Mouse (Mus musculus) lung, adult 18-20 months (tissue): ENCODE data around the gene Gm2310.
A peak's percentile ranks its signal among the peaks of the same experiment; 100 is the strongest.
"Not testable (repeated sequence)": the region's sequence is repeated elsewhere in the genome, so short reads cannot be mapped to it uniquely, and the experiment has no call there.

Experiments used
- DNase-seq, 2 experiments: peaks; one replicate each; pipeline ENCODE4 v3.0.0; 2022; ENCODE audit warnings: mixed read lengths in 2 of 2

The Gm2310 gene

DNA sequence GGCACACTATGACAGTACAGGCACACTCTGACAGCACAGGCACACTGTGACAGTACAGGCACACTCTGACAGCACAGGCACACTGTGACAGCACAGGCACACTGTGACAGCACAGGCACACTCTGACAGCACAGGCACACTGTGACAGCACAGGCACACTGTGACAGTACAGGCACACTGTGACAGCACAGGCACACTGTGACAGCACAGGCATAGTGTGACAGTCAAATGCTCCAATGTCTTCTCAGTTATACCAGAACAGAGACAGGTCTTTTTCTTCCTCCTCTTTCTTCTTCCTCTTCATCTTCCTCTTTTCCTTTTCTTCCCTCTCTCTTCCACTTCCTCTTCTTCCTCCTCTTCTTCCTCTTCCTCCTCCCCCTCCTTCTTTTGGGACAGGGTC lies at the start of gene Gm2310:
Gm2310 (minus strand) TSS at position 101 of the 400 bp plus-strand sequence.
- not testable (repeated sequence) for DNase-seq

DNA sequence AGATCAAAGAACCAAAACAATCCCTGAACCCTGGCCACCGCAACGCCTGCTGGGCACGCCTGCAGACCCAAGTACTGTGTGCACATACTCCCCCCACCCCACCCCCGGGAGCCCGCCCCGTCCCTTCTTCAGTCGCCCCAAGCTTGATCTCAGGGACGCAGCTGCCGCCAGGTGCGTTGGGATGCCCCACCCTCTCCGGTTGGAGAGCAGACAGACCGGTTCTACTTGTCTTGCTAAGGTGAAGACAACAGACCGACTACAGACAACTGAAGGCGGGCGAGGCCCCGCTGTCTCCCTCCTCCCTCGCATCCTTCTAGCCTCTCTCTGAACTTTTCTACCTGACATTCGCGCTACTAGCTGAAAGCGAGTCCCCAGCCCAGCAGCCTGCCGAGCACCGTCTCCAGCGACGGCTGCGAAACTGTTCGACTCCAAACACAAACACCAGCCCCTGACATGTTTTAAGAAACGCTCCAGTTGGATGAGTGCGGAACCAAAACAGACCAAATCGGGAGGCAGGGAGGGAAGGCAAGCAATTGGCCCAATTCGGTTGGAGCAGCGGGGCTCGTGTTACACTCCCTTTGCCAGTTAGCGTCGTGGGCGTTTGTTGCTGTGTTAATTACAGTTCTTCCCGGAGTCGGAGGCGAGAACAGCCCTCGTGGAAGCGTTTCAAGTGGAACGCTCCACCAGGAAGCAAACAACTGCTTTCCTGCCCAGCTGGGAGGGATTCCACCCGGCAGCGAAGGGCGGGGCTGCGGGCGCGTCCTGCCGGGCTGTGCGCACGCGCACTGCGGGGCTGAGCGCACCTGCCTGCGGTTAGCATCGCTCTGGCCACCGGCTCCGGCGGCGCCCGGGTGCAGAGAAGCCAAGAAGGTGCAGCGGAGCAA lies 49.1 kb upstream of the Gm2310 start:
- peak; percentile 91 to 94 for DNase-seq

DNA sequence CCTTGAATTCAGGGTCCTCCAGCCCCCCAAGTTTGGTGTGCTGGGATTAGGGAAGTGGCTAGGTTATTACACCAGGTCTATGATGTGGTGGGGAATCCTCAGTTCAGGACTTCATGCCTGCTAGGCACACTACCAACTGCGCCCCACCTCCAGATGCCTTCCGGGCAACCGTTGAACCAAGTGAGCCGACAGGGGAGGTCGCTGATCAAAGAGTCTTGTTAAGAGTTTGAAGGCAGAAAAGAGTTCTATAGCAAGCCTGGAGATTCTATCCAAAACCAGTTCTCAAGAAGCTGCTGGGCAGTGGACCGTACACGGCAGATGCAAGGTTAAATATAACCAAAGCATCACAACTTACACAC lies 48.5 kb upstream of the Gm2310 start:
- DNase-seq: no peak

DNA sequence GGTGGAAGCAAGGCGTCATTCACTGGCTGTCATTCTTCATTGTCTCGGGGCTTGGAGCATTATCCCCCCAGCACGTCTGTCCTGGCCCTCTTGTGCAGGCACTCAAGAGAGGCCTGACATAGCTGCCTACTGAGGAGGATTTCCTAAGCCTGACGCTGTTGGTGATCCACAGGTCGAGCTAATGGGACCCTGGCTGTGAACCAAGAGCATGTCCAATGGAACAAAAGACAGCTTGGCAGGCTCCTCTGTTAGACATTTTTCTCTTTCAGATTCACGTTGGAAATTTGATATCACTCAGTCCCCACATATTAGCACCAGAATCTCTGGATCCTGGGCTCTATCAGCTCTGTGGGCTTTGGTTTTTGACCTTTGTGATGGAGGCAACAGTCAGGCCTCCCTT lies 45.7 kb upstream of the Gm2310 start:
- DNase-seq: no peak

DNA sequence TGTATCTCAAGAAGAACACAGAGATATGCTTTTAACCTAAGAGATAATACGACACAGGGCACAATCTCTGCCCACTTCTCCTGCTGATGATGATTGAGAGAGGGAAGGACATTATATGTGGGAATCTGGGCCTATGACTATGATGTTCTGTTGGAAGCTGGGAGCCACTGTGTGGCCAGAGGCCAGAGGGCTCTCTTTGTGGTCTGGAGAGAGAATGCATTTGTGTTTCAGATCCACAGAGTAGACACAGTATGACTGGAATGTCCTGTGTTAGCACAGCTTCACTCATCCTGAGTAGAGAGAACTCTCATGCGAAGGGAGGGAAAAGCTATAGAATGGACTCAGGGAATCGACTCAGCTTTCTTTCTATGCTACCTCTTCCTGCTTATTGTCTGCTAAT lies 44.6 kb upstream of the Gm2310 start:
- DNase-seq: no peak

DNA sequence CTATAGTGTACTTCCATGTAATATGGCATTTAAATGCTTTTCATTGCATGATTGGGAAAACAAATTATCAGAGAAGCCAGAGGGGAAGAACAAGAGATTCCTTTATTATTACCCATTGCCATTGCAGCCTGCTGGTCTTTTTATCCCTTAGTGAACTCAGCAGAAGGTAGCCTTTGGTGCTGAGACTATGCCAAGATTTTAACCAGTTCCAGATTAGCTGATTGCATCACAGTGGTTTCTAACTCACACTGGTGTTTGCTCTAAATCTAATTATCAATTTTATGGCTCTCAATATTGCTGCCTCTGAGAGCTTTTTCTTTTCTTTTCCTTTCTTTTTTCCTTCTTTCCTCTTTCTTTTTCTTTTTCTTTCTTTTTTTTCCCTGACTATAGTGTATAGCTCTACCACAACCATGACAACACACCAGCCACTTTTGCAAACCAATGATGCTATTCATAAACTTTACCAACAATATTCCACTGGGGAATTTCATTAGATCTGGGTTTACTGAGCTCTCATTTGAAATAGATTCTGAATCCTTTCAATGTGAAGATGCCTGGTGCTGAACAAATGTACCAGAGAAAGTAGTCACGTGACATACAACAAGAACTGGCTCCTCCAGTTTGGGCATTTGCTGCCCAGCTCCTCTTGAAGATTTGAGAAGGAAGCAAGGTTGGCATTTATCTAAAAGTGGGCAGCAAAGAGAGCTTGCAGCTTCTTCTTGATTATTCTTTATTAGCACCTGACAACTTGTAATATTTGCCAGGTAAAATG lies 43.9 kb upstream of the Gm2310 start:
- no peak for DNase-seq

DNA sequence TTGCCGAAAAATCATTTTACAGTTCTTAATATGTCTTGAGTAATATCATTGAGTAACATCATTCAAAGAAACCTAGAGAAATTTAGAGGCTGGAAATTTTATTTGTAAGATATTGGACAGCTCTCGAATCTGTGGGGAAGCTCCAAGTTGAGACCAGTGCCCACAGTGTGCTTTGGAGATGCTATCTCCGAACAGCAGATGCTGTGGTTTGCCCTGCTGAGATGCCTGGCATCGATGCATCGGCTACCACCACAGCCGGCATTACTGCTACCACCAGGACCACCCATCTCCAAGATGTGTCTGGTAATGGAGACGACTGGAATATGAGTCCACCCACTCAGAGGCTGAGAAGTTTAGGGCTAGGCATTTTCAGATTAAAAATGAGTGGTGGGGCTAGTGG lies 43.0 kb upstream of the Gm2310 start:
- DNase-seq: no peak

DNA sequence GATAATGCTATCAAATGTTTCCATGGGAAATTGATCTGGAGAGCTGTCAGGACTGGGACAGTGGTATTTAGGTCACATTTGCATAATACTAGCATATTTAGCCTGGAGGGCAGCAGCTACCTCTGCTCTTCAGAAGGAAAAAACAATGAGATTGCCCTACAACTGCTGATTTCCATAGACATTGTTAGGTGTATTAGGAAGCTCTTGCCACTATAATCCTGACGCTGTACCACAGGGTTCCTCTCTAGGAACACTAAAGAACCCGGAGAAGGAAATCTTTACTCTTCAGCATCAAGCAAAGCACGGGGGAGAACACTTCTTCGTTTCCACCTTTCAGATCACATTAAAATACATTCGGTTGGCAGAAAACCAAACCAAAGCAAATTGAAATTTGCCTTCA lies 11.4 kb upstream of the Gm2310 start:
- no peak for DNase-seq

DNA sequence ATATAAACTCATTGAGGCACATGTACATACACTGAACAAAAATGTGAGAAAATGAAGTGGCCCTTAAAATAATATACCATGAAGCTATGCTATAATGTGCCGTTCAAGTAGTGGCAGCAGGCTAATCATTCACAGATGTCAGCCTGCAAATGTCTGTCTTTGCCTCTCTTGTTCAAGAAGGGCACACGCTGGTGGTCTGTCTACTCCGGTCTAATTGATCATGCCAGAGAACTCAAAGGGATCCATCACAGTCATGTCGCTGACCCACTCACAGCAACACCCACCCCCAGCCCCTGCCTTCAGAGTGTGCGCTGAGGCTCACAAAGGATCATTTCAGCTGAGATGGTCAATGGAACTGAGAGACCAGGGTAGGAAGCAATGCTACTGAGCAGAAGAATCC lies 6.8 kb downstream of the Gm2310 start:
- no peak for DNase-seq

DNA sequence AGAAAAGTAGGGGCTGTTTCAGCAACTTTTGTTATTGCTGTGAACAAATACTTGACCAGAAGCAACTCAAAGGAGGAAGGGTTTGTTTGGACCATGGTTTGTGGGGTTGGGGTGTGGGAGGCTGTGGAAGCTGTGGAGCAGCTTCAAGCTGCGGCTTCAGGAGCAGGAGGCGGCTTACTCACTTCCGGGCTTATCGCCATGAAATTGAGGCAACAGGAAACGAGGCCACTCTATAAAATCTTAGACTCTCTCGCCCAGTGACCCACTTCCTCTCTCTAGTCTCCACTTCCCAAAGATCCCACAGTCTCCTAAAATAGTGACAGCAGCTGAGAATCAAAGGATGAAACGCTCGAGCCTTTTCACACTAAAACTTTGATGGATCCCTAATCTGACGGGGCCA lies 7.9 kb downstream of the Gm2310 start:
- peak; percentile 35 to 42 for DNase-seq

DNA sequence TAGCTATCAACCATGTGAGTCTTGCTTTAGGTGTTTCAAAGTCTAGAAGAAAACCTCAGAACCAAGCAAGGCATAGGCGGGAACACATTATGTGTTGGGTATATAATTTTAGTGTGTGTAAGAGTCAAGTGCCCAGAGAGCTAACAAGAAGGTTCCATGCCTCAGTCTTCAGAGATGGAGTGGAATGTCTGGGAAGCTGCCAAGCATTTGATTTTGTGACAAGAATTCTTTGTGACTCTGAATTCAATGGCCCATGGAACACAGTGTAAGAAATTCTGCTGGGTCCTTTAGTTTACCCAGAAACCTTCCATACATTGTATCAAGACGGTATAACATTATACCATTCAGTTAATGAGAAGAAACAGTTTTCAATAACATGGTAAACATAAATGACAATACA lies 17.3 kb downstream of the Gm2310 start:
- DNase-seq: no peak

DNA sequence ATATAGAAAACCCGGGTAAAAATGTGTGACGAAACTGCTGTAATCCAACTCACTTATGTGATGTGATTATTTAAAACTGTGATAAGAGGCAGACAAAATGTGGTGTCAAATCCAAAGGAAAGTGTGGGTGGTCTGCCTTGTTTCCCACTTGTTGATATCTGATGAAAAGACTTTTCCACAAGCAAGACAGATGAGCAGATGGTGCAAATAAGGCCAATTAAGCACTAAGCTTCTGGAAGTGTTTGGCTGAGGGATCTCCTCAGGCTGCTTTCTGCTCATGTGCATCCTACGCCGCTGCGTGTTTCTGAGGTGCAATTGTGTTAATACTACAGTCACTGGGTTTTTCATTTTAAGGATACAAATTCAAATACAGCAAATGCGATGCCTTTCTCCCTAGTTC lies 34.5 kb downstream of the Gm2310 start:
- no peak for DNase-seq

DNA sequence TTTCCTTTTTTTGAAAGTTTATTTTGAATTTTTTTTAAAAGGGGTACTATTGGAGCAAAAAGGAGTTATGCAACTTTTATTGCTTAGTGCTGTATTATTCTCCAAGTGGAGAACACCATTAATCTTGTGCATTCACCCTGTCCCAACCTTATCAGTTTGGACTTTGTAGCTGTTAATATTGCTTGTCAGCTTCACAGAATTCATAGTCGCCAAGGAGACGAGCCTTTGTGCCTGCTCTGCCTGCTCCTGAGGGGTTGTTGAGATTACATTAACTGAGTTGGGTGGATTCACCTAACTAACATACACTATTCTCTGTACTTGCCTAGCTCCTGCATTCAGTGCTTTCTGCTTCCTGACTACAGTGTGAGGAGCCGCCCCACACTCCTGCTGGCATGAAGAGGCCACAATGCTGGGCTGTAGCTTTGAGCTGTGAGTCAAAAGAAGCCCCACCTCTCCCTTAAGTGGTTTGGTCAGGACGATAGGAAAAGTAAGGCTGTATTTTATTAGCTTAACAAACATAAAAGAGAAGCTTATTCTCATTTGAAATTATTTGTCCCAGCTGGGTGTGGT lies 50.7 kb downstream of the Gm2310 start:
- no peak for DNase-seq
